Mouse (Mus musculus) spleen, adult 2 months (tissue): ENCODE measurements around the gene Ina. TPM values are rescaled to one million over a fixed set of nuclear protein-coding genes. Genes with fewer than 3 reads are reported as not detected.

Source experiments
- DNase-seq, 2 experiments: peaks; one replicate each; pipeline versions ENCODE4 v3.0.0 to v3.0.0-alpha.2; 2012 to 2021; ENCODE audit warnings: low spot score in 2 of 2, low read depth in 1 of 2
- H3K27ac ChIP-seq: fragments of 200-500 bp; 2 replicates; pipeline ENCODE4 v1.5.1; 2012; ENCODE audit warnings: low read length, inconsistent platforms; ENCODE audit not compliant: insufficient read depth
- H3K27me3 ChIP-seq: fragments of 200-500 bp; 2 replicates; pipeline ENCODE4 v1.6.1; 2012; ENCODE audit warnings: mild to moderate bottlenecking, moderate library complexity, low read length, inconsistent platforms; ENCODE audit not compliant: control insufficient read depth, insufficient read depth
- H3K36me3 ChIP-seq: fragments of 200-500 bp; 2 replicates; pipeline ENCODE4 v1.6.1; 2012; ENCODE audit warnings: mild to moderate bottlenecking, low read length, inconsistent platforms; ENCODE audit not compliant: control insufficient read depth, insufficient read depth
- H3K4me1 ChIP-seq: fragments of 200-500 bp; 2 replicates; pipeline ENCODE4 v1.6.1; 2011; ENCODE audit warnings: inconsistent platforms; ENCODE audit not compliant: control insufficient read depth, insufficient read depth, insufficient read length
- H3K4me3 ChIP-seq: fragments of 200-500 bp; 2 replicates; pipeline ENCODE4 v1.5.1; 2011; ENCODE audit warnings: mild to moderate bottlenecking, inconsistent platforms; ENCODE audit not compliant: insufficient read depth, insufficient read length; ENCODE audit errors: extremely low read depth
- CTCF ChIP-seq: fragments of 200-500 bp; IDR thresholded peaks from 2 replicates; pipeline ENCODE4 v1.5.1; 2011; ENCODE audit warnings: mild to moderate bottlenecking, inconsistent platforms; ENCODE audit not compliant: insufficient read depth, insufficient read length, insufficient replicate concordance; ENCODE audit errors: extremely low read depth
- POLR2A ChIP-seq: fragments of 200-500 bp; IDR thresholded peaks from 2 replicates; pipeline ENCODE4 v1.6.1; 2011; ENCODE audit warnings: low read depth, low read length, inconsistent platforms
- WGBS: fragments of 180-500 bp; shearing (Covaris S2); methylation state at CpG from one replicate; pipeline ENCODE4 v1.1.7; 2018; 5-methylcytosine and 5-hydroxymethylcytosine counted together
- polyA plus RNA-seq: library from polyadenylated mRNA; depleted of rRNA; stranded (reverse); fragments of >200 nt; gene quantifications from 2 replicates; pipeline ENCODE4 v1.2.3, GENCODE M21; 2012; rRNA removed

Ina gene
- polyA plus RNA-seq = 0.02 TPM in 1 of 2 replicates, not detected in the other

GRCm38 (mm10) chr19:47014447-47015381 is at the start of gene Ina, which contains the start of gene Nt5c2:
Ina (plus strand) TSS chr19:47014698.
Nt5c2 (minus strand) TSS chr19:47015153.
- TF ChIP-seq CTCF (no peak), POLR2A (no peak)
- 2% methylated on average over 117 of the region's 124 CpGs for WGBS
- DNase-seq = no peak
- peak within 1 kb of the TSS; percentile 17; the same call in 1 of the 2 replicates for H3K4me3 ChIP-seq
- peaks cover 11% of the 10 kb centered on the region for H3K4me1 ChIP-seq
- H3K27me3 ChIP-seq = peaks cover 14% of the 10 kb centered on the region
- no peaks in the 10 kb centered on the region for H3K36me3 ChIP-seq
- H3K27ac ChIP-seq = no peak within 1 kb of the TSS

GRCm38 (mm10) chr19:46965496-46965895 is 49.0 kb upstream of the Ina start:
- no peak overlapping the region for H3K4me3 ChIP-seq
- H3K27me3 ChIP-seq = no peaks in the 10 kb centered on the region

GRCm38 (mm10) chr19:46966330-46966729 is 48.2 kb upstream of the Ina start:
- DNase-seq = no peak
- no peaks in the 10 kb centered on the region for H3K36me3 ChIP-seq
- H3K27me3 ChIP-seq = no peaks in the 10 kb centered on the region
- no peak for TF ChIP-seq CTCF
- TF ChIP-seq POLR2A = no peak
- no peak overlapping the region for H3K4me3 ChIP-seq
- WGBS = 87% methylated on average over 6 of the region's 6 CpGs
- H3K4me1 ChIP-seq = peaks cover 7% of the 10 kb centered on the region; the same call in 1 of the 2 replicates
- H3K27ac ChIP-seq = no peak overlapping the region

More at GRCm38 (mm10) chr19:46965496-46965895, 49.0 kb upstream of the Ina start:
- H3K27ac ChIP-seq = no peak overlapping the region
- DNase-seq = no peak
- TF ChIP-seq CTCF = no peak
- no peak for TF ChIP-seq POLR2A
- H3K4me1 ChIP-seq = peaks cover 10% of the 10 kb centered on the region; the same call in 1 of the 2 replicates
- no peaks in the 10 kb centered on the region for H3K36me3 ChIP-seq

GRCm38 (mm10) chr19:46967861-46968260 is 46.6 kb upstream of the Ina start:
- H3K27ac ChIP-seq = no peak overlapping the region
- TF ChIP-seq POLR2A = no peak
- TF ChIP-seq CTCF = no peak
- no peaks in the 10 kb centered on the region for H3K27me3 ChIP-seq
- DNase-seq = no peak
- no peak overlapping the region for H3K4me3 ChIP-seq
- H3K4me1 ChIP-seq = peaks cover 7% of the 10 kb centered on the region; the same call in 1 of the 2 replicates
- 87% methylated on average over 4 of the region's 4 CpGs for WGBS
- H3K36me3 ChIP-seq = no peaks in the 10 kb centered on the region

GRCm38 (mm10) chr19:46968833-46969232 is 45.7 kb upstream of the Ina start:
- H3K27ac ChIP-seq = no peak overlapping the region
- H3K4me3 ChIP-seq = no peak overlapping the region
- WGBS = 82% methylated on average over 5 of the region's 5 CpGs
- TF ChIP-seq CTCF (no peak), POLR2A (no peak)
- no peaks in the 10 kb centered on the region for H3K36me3 ChIP-seq
- DNase-seq = no peak
- H3K27me3 ChIP-seq = no peaks in the 10 kb centered on the region
- H3K4me1 ChIP-seq = peaks cover 7% of the 10 kb centered on the region; the same call in 1 of the 2 replicates

GRCm38 (mm10) chr19:46969286-46969985 is 45.1 kb upstream of the Ina start:
- WGBS = 52% methylated on average over 22 of the region's 22 CpGs
- Histone ChIP-seq H3K36me3 (no peaks in the 10 kb centered on the region), H3K27me3 (no peaks in the 10 kb centered on the region), H3K4me1 (peaks cover 5% of the 10 kb centered on the region; the same call in 1 of the 2 replicates), H3K27ac (no peak overlapping the region; the same call in 1 of the 2 replicates), H3K4me3 (no peak overlapping the region)
- DNase-seq = no peak
- no peak for TF ChIP-seq POLR2A
- TF ChIP-seq CTCF = no peak
